Mouse (Mus musculus): ENCODE measurements around the gene Fam151a. TPM values are rescaled to one million over a fixed set of nuclear protein-coding genes. Genes with fewer than 3 reads are reported as not detected.
"Not testable (repeated sequence)": the region's sequence is repeated elsewhere in the genome, so short reads cannot be mapped to it uniquely, and the experiment has no call there.

Fam151a gene
- polyA plus RNA-seq, 1 experiment from 2014 or later = not detected

DNA sequence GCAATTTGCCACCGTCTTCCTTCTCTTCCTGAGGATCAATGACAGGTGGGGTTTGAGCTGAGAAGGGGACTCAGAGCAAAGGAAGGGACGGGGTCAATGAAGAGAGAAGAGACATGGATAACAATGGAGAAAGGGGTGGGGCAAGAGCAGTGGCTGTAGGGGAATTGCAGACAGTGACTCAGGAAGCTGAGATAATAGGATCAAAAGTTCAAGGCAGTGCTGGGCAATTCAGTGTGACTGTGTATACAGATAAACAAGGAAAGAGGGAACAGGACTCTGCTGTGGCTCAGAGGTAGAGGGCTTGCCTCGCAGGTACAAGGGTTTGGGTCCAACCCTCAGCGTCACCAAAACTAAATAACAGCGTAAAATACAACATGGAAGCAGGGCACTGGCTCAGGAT lies 25.7 kb upstream of the Fam151a start:
- Histone ChIP-seq H3K27me3 (ENCODE audit: control insufficient read depth, insufficient read depth, low read length) (no peaks in the 10 kb centered on the region), H3K4me3 (ENCODE audit: low read depth, low read length) (no peak overlapping the region), H3K9ac (ENCODE audit: low read length) (no peak overlapping the region), H3K4me2 (ENCODE audit: low read depth, low read length, severe bottlenecking) (no peak overlapping the region), H3K36me3 (ENCODE audit: control insufficient read depth, insufficient read depth, low read length) (no peaks in the 10 kb centered on the region), H3K4me1 (replicated peaks; ENCODE audit: control insufficient read depth, insufficient read depth, low read length) (peaks cover 5% of the 10 kb centered on the region; the same call in 1 of the 2 replicates), H3K9me3 (ENCODE audit: control insufficient read depth, low read length) (no peaks in the 10 kb centered on the region), H3K27ac (ENCODE audit: low read depth, low read length) (no peak overlapping the region)
- no peak for DNase-seq (ENCODE audit: low spot score)
- 46% methylated on average over 5 of the region's 5 CpGs for WGBS
- ATAC-seq (replicated peaks; ENCODE audit: low FRiP score) = 0 out of 2 replicates have a peak, but pooled peaks have one; percentile 2

DNA sequence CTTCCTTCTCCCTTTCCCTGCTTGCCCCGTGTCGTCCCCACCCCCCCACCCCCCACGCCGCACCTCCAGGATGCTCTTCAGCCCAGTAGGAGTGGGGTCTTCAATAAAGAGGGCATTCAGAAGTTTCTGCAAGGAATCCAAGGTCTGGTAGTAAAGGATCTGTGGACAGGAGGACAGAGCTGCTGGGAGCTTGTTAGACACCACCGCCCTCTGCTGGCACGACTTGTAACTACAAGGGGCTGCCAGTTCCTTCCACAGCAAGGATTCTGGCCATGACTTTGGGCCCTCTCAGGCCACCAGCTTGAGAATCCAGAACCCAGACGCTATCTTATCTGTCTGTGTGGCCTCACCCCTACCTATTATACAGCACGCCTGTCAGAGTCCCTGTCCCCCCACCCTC lies 25.3 kb upstream of the Fam151a start:
- WGBS = 1% methylated on average over 8 of the region's 8 CpGs
- Histone ChIP-seq H3K27me3 (ENCODE audit: control insufficient read depth, insufficient read depth, low read length) (no peaks in the 10 kb centered on the region), H3K36me3 (ENCODE audit: control insufficient read depth, insufficient read depth, low read length) (no peaks in the 10 kb centered on the region), H3K9ac (ENCODE audit: low read length) (no peak overlapping the region), H3K27ac (ENCODE audit: low read depth, low read length) (no peak overlapping the region), H3K4me2 (ENCODE audit: low read depth, low read length, severe bottlenecking) (no peak overlapping the region), H3K4me3 (ENCODE audit: low read depth, low read length) (no peak overlapping the region), H3K9me3 (ENCODE audit: control insufficient read depth, low read length) (no peaks in the 10 kb centered on the region), H3K4me1 (replicated peaks; ENCODE audit: control insufficient read depth, insufficient read depth, low read length) (peaks cover 5% of the 10 kb centered on the region; the same call in 1 of the 2 replicates)
- peak; percentile 91 for DNase-seq (ENCODE audit: low spot score)
- ATAC-seq (replicated peaks; ENCODE audit: low FRiP score) = peak; percentile 24; the same call in 1 of the 2 replicates

DNA sequence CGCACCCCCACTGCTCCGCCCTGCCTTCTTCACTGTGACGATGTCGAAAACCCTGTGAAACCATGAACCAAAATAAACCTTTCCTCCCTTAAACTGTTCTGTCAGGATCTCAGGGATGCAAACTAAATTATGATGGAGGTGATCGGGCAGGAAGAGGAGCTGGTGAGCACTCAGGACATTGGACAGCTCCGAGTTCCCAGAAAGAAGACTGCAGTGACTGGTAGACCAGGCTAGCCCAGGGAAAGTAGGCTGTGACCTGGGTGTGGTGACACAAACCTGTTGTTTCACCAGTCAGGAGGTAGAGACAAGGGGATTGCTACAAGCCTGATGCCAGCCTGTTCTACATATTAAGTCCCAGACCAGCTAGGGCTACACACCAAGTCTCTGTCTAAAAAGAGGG lies 20.1 kb upstream of the Fam151a start:
- Histone ChIP-seq H3K4me2 (ENCODE audit: low read depth, low read length, severe bottlenecking) (no peak overlapping the region), H3K9ac (ENCODE audit: low read length) (no peak overlapping the region), H3K4me3 (ENCODE audit: low read depth, low read length) (no peak overlapping the region), H3K9me3 (ENCODE audit: control insufficient read depth, low read length) (no peaks in the 10 kb centered on the region), H3K4me1 (replicated peaks; ENCODE audit: control insufficient read depth, insufficient read depth, low read length) (no peaks in the 10 kb centered on the region), H3K27ac (ENCODE audit: low read depth, low read length) (no peak overlapping the region), H3K27me3 (ENCODE audit: control insufficient read depth, insufficient read depth, low read length) (no peaks in the 10 kb centered on the region), H3K36me3 (ENCODE audit: control insufficient read depth, insufficient read depth, low read length) (no peaks in the 10 kb centered on the region)
- no peak for DNase-seq (ENCODE audit: low spot score)
- 92% methylated on average over 6 of the region's 6 CpGs for WGBS
- no peak for ATAC-seq (replicated peaks; ENCODE audit: low FRiP score)

DNA sequence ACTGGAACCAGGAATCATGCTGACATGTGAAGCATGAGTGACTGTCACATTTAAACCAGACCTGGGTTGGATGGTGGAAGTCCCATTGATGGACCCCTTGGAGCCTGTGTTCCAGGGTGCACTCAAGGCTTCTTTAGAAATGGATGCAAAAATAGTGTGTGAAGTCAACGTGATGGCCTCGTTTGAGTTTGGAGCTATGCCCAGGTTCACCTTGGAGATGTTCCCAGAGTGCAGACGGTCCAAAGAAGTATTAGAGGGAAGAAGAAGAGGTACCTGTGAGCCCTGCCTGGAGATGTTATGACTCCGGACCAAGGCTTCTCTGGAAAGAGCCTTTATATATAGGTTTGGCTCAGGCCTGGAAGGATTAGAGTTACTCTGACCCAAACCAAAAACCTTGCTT lies 13.1 kb upstream of the Fam151a start:
- H3K27ac ChIP-seq (ENCODE audit: low read depth, low read length) = no peak overlapping the region
- 90% methylated on average over 4 of the region's 4 CpGs for WGBS
- H3K9me3 ChIP-seq (ENCODE audit: control insufficient read depth, low read length) = no peaks in the 10 kb centered on the region
- H3K4me2 ChIP-seq (ENCODE audit: low read depth, low read length, severe bottlenecking) = no peak overlapping the region
- no peaks in the 10 kb centered on the region for H3K36me3 ChIP-seq (ENCODE audit: control insufficient read depth, insufficient read depth, low read length)
- no peak for DNase-seq (ENCODE audit: low spot score)
- no peak overlapping the region for H3K9ac ChIP-seq (ENCODE audit: low read length)
- no peak for ATAC-seq (replicated peaks; ENCODE audit: low FRiP score)
- no peaks in the 10 kb centered on the region for H3K27me3 ChIP-seq (ENCODE audit: control insufficient read depth, insufficient read depth, low read length)
- no peaks in the 10 kb centered on the region for H3K4me1 ChIP-seq (replicated peaks; ENCODE audit: control insufficient read depth, insufficient read depth, low read length)
- no peak overlapping the region for H3K4me3 ChIP-seq (ENCODE audit: low read depth, low read length)

DNA sequence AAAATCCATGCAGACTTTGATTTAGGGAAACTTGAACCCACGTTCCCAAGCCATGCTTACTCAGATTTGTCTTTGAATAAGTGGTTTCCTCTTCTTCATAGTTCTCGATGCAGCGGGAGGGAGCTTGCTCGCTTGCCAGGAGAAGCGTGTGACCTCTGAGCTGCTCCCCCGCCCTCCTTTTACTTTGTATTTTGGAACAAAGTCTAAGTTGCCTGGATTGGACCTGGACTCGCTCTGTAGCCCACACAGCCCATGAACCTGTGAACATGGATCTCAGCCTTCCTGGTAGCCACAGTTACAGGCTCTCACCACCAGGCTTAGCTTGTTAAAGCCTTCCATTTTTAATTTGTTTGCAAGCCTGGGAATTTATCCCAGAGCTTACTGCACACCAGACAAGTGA lies 2.9 kb upstream of the Fam151a start, which contains the start of gene Mroh7:
TSS of gene Mroh7 (minus strand) at position 112 of the 400 bp plus-strand sequence.
- Histone ChIP-seq H3K4me1 (replicated peaks; ENCODE audit: control insufficient read depth, insufficient read depth, low read length) (no peaks in the 10 kb centered on the region), H3K9me3 (ENCODE audit: control insufficient read depth, low read length) (no peaks in the 10 kb centered on the region), H3K27me3 (ENCODE audit: control insufficient read depth, insufficient read depth, low read length) (no peaks in the 10 kb centered on the region), H3K36me3 (ENCODE audit: control insufficient read depth, insufficient read depth, low read length) (no peaks in the 10 kb centered on the region), H3K27ac (ENCODE audit: low read depth, low read length) (no peak within 1 kb of the TSS), H3K9ac (ENCODE audit: low read length) (no peak within 1 kb of the TSS), H3K4me3 (ENCODE audit: low read depth, low read length) (no peak within 1 kb of the TSS), H3K4me2 (ENCODE audit: low read depth, low read length, severe bottlenecking) (no peak within 1 kb of the TSS)
- ATAC-seq (replicated peaks; ENCODE audit: low FRiP score) (no peak), DNase-seq (ENCODE audit: low spot score) (no peak)
- 87% methylated on average over 7 of the region's 7 CpGs for WGBS

DNA sequence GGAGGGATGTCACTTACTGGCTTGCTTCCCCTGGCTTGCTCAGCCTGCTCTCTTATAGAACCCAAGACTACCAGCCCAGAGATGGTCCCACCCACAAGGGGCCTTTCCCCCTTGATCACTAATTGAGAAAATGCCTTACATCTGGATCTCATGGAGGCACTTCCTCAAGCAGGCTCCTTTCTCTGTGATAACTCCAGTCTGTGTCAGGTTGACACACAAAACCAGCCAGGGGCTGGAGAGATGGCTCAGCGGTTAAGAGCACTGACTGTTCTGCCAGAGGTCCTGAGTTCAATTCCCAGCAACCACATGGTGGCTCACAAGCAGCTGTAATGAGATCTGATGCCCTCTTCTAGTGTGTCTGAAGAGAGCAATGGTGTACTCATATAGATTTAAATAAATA lies 3.2 kb downstream of the Fam151a start:
- H3K4me1 ChIP-seq (replicated peaks; ENCODE audit: control insufficient read depth, insufficient read depth, low read length); H3K9ac ChIP-seq (ENCODE audit: low read length); H3K9me3 ChIP-seq (ENCODE audit: control insufficient read depth, low read length); H3K27ac ChIP-seq (ENCODE audit: low read depth, low read length); DNase-seq (ENCODE audit: low spot score); H3K4me2 ChIP-seq (ENCODE audit: low read depth, low read length, severe bottlenecking); H3K36me3 ChIP-seq (ENCODE audit: control insufficient read depth, insufficient read depth, low read length); H3K27me3 ChIP-seq (ENCODE audit: control insufficient read depth, insufficient read depth, low read length); ATAC-seq (replicated peaks; ENCODE audit: low FRiP score); H3K4me3 ChIP-seq (ENCODE audit: low read depth, low read length): not testable (repeated sequence)
- WGBS = 67% methylated on average over 1 of the region's 1 CpGs

DNA sequence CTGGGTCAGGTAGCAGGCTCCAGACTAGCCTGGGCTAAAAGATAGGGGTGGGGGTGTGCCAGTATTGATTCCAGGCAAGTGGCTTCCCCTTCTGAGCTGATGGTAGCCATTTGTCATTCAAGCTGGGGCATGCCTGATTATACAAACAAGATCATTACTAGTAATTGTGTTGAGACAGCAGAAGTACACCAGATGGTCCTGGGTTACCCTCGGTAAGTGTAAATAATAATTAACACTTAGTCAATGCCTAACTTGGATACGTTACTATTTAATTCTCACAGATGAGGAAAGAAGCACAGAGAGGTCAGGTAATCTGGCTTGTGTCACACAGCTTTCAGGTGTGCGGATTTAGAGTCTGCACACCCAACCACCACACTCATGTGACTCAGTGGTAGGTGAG lies 4.2 kb downstream of the Fam151a start:
- no peak overlapping the region for H3K4me2 ChIP-seq (ENCODE audit: low read depth, low read length, severe bottlenecking)
- WGBS = 79% methylated on average over 3 of the region's 3 CpGs
- DNase-seq (ENCODE audit: low spot score) = no peak

DNA sequence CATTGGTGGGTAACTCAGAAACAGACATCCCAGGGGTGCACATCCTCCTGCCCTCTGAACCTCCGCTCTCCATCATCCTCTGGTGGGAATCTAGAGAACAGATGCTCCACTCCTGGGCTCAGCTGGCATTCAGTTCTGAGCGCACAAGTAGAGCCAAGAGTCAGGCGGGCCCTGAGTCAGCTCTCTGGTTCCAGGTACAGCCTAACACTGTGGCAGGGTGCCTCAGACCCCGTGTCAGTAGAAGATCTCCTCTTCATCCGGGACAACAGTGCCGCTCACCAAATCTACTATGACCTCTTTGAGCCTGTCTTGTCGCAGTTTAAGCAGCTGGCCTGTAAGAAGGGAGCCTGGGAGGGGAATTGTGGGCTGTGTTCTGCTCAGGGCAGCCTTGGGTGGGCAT lies 12.2 kb downstream of the Fam151a start:
- DNase-seq (ENCODE audit: low spot score) (no peak), ATAC-seq (replicated peaks; ENCODE audit: low FRiP score) (no peak)
- no peak overlapping the region for H3K4me3 ChIP-seq (ENCODE audit: low read depth, low read length)
- peaks cover 2% of the 10 kb centered on the region; the same call in 1 of the 2 replicates for H3K4me1 ChIP-seq (replicated peaks; ENCODE audit: control insufficient read depth, insufficient read depth, low read length)
- H3K36me3 ChIP-seq (ENCODE audit: control insufficient read depth, insufficient read depth, low read length) = no peaks in the 10 kb centered on the region
- no peak overlapping the region for H3K27ac ChIP-seq (ENCODE audit: low read depth, low read length)
- H3K4me2 ChIP-seq (ENCODE audit: low read depth, low read length, severe bottlenecking) = no peak overlapping the region
- H3K9me3 ChIP-seq (ENCODE audit: control insufficient read depth, low read length) = no peaks in the 10 kb centered on the region
- H3K9ac ChIP-seq (ENCODE audit: low read length) = no peak overlapping the region
- 84% methylated on average over 7 of the region's 7 CpGs for WGBS
- no peaks in the 10 kb centered on the region for H3K27me3 ChIP-seq (ENCODE audit: control insufficient read depth, insufficient read depth, low read length)

More for the DNA sequence above, 4.2 kb downstream of the Fam151a start:
- H3K9ac ChIP-seq (ENCODE audit: low read length) = no peak overlapping the region
- H3K4me3 ChIP-seq (ENCODE audit: low read depth, low read length) = no peak overlapping the region
- no peaks in the 10 kb centered on the region for H3K27me3 ChIP-seq (ENCODE audit: control insufficient read depth, insufficient read depth, low read length)
- no peaks in the 10 kb centered on the region for H3K9me3 ChIP-seq (ENCODE audit: control insufficient read depth, low read length)
- no peaks in the 10 kb centered on the region for H3K36me3 ChIP-seq (ENCODE audit: control insufficient read depth, insufficient read depth, low read length)
- H3K4me1 ChIP-seq (replicated peaks; ENCODE audit: control insufficient read depth, insufficient read depth, low read length) = no peaks in the 10 kb centered on the region
- H3K27ac ChIP-seq (ENCODE audit: low read depth, low read length) = no peak overlapping the region
- no peak for ATAC-seq (replicated peaks; ENCODE audit: low FRiP score)

DNA sequence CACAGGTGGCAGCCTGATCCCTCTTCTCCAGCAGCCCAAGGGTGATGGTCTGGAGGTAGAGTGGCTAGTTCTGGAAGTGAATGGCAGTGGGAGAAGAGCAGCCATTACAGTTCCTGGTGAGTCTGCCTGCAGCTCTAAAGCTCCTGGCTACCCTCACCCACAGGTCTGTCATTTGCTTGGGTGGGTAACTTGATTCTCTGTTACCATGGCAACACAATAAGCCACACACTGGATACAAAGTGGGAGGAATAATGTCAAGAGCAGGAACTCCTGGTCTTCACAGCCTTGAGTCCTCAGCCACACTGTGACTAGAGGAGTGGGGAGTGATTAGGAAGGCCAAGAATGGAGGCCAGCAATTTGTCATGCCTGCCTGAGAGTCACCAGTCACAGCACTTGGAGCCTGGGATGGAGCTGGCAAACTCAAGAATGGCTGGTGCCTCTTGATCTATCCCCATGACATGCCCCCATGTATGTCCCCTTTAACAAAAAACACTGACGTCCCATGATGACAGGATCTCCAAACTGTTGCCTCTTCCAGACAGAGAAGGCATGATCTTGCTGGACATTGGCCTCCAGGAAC lies 13.4 kb downstream of the Fam151a start:
- no peak overlapping the region for H3K27ac ChIP-seq (ENCODE audit: low read depth, low read length)
- no peak overlapping the region for H3K9ac ChIP-seq (ENCODE audit: low read length)
- no peaks in the 10 kb centered on the region for H3K36me3 ChIP-seq (ENCODE audit: control insufficient read depth, insufficient read depth, low read length)
- DNase-seq (ENCODE audit: low spot score) (no peak), ATAC-seq (replicated peaks; ENCODE audit: low FRiP score) (no peak)
- no peak overlapping the region for H3K4me2 ChIP-seq (ENCODE audit: low read depth, low read length, severe bottlenecking)
- no peaks in the 10 kb centered on the region for H3K9me3 ChIP-seq (ENCODE audit: control insufficient read depth, low read length)
- H3K27me3 ChIP-seq (ENCODE audit: control insufficient read depth, insufficient read depth, low read length) = no peaks in the 10 kb centered on the region
- H3K4me3 ChIP-seq (ENCODE audit: low read depth, low read length) = no peak overlapping the region
- 88% methylated on average over 1 of the region's 1 CpGs for WGBS
- peaks cover 2% of the 10 kb centered on the region; the same call in 1 of the 2 replicates for H3K4me1 ChIP-seq (replicated peaks; ENCODE audit: control insufficient read depth, insufficient read depth, low read length)

All from forebrain, embryonic 11.5 days (tissue).